Mouse (Mus musculus): ENCODE results near the gene Mogat2.

- no peak for TF ChIP-seq POLR2A (IDR thresholded peaks at IDR 0.05; ENCODE audit: borderline replicate concordance, insufficient read depth, low read length)
- no peak for TF ChIP-seq CTCF (IDR thresholded peaks at IDR 0.05; ENCODE audit: borderline replicate concordance, insufficient read depth, low read depth, low read length)
Measured at GRCm38 (mm10) chr7:99202163-99202562, 36.3 kb downstream of the Mogat2 start.
